Mouse (Mus musculus): Measurements from ENCODE around the gene Ugp2. TPM values are rescaled to one million over a fixed set of nuclear protein-coding genes. Genes with fewer than 3 reads are reported as not detected.

Ugp2 gene
- 119 and 128 TPM in 2 replicates for polyA plus RNA-seq (2014; fragmentation: Nextera tagmentation; extraction: Ambion mirVana)

- peak within 1 kb of the TSS; percentile 69 for H3K4me3 ChIP-seq (ENCODE audit: low read depth, low read length)
- H3K27ac ChIP-seq (replicated peaks; ENCODE audit: low read depth, low read length) = peak within 1 kb of the TSS; percentile 94
- H3K9me3 ChIP-seq (ENCODE audit: control insufficient read depth, low read length) = no peaks in the 10 kb centered on the region
- peak within 1 kb of the TSS; percentile 87 for H3K9ac ChIP-seq (ENCODE audit: low read depth, low read length)
- DNase-seq (ENCODE audit: low spot score) (peak; percentile 98), ATAC-seq (ENCODE audit: low read depth) (peak; percentile 94)
- 7% methylated on average over 30 of the region's 38 CpGs for WGBS
- no peaks in the 10 kb centered on the region for H3K27me3 ChIP-seq (replicated peaks; ENCODE audit: control insufficient read depth, insufficient read depth, low read length)
- peaks cover 19% of the 10 kb centered on the region; the same call in 1 of the 2 replicates for H3K4me1 ChIP-seq (ENCODE audit: control insufficient read depth, insufficient read depth, low read length)
- peak within 1 kb of the TSS; percentile 67 for H3K4me2 ChIP-seq (ENCODE audit: low read depth, low read length)
- H3K36me3 ChIP-seq (ENCODE audit: control insufficient read depth, insufficient read depth, low read length) = no peaks in the 10 kb centered on the region
These were observed at the start of gene Ugp2 for GRCm38 (mm10) chr11:21371122-21371806. Gene Ugp2, minus strand, starts transcription at chr11:21371201.

- H3K27me3 ChIP-seq (replicated peaks; ENCODE audit: control insufficient read depth, insufficient read depth, low read length) = no peaks in the 10 kb centered on the region
- no peaks in the 10 kb centered on the region for H3K36me3 ChIP-seq (ENCODE audit: control insufficient read depth, insufficient read depth, low read length)
- ATAC-seq (ENCODE audit: low read depth) (peak; percentile 91), DNase-seq (ENCODE audit: low spot score) (peak; percentile 60)
- H3K4me1 ChIP-seq (ENCODE audit: control insufficient read depth, insufficient read depth, low read length) = no peaks in the 10 kb centered on the region
- no peak overlapping the region for H3K9ac ChIP-seq (ENCODE audit: low read depth, low read length)
- H3K4me2 ChIP-seq (ENCODE audit: low read depth, low read length) = no peak overlapping the region
- WGBS = 26% methylated on average over 7 of the region's 7 CpGs
- H3K4me3 ChIP-seq (ENCODE audit: low read depth, low read length) = no peak overlapping the region
- peak overlapping the region; percentile 28; the same call in 1 of the 2 replicates for H3K27ac ChIP-seq (replicated peaks; ENCODE audit: low read depth, low read length)
- no peaks in the 10 kb centered on the region for H3K9me3 ChIP-seq (ENCODE audit: control insufficient read depth, low read length)
These were observed 43.9 kb upstream of the Ugp2 start for GRCm38 (mm10) chr11:21414911-21415381.

GRCm38 (mm10) chr11:21406668-21407067 lies 35.7 kb upstream of the Ugp2 start:
- no peaks in the 10 kb centered on the region for H3K9me3 ChIP-seq (ENCODE audit: control insufficient read depth, low read length)
- no peak overlapping the region for H3K27ac ChIP-seq (replicated peaks; ENCODE audit: low read depth, low read length)
- WGBS = 82% methylated on average over 4 of the region's 4 CpGs
- H3K4me1 ChIP-seq (ENCODE audit: control insufficient read depth, insufficient read depth, low read length) = no peaks in the 10 kb centered on the region
- no peak overlapping the region for H3K4me2 ChIP-seq (ENCODE audit: low read depth, low read length)
- DNase-seq (ENCODE audit: low spot score) (no peak), ATAC-seq (ENCODE audit: low read depth) (no peak)
- no peak overlapping the region for H3K4me3 ChIP-seq (ENCODE audit: low read depth, low read length)
- no peaks in the 10 kb centered on the region for H3K36me3 ChIP-seq (ENCODE audit: control insufficient read depth, insufficient read depth, low read length)
- no peak overlapping the region for H3K9ac ChIP-seq (ENCODE audit: low read depth, low read length)
- no peaks in the 10 kb centered on the region for H3K27me3 ChIP-seq (replicated peaks; ENCODE audit: control insufficient read depth, insufficient read depth, low read length)

- Histone ChIP-seq H3K4me3 (ENCODE audit: low read depth, low read length) (no peak overlapping the region), H3K4me1 (ENCODE audit: control insufficient read depth, insufficient read depth, low read length) (no peaks in the 10 kb centered on the region), H3K4me2 (ENCODE audit: low read depth, low read length) (no peak overlapping the region), H3K9me3 (ENCODE audit: control insufficient read depth, low read length) (no peaks in the 10 kb centered on the region), H3K9ac (ENCODE audit: low read depth, low read length) (no peak overlapping the region), H3K36me3 (ENCODE audit: control insufficient read depth, insufficient read depth, low read length) (no peaks in the 10 kb centered on the region), H3K27ac (replicated peaks; ENCODE audit: low read depth, low read length) (no peak overlapping the region), H3K27me3 (replicated peaks; ENCODE audit: control insufficient read depth, insufficient read depth, low read length) (no peaks in the 10 kb centered on the region)
- DNase-seq (ENCODE audit: low spot score) (no peak), ATAC-seq (ENCODE audit: low read depth) (no peak)
- whole genome bisulfite sequencing = 65% methylated on average over 1 of the region's 1 CpGs
These were observed 35.1 kb upstream of the Ugp2 start for GRCm38 (mm10) chr11:21406141-21406540.

GRCm38 (mm10) chr11:21403877-21404276 lies 32.9 kb upstream of the Ugp2 start:
- ATAC-seq (ENCODE audit: low read depth) (no peak), DNase-seq (ENCODE audit: low spot score) (no peak)
- Histone ChIP-seq H3K27me3 (replicated peaks; ENCODE audit: control insufficient read depth, insufficient read depth, low read length) (no peaks in the 10 kb centered on the region), H3K4me1 (ENCODE audit: control insufficient read depth, insufficient read depth, low read length) (no peaks in the 10 kb centered on the region), H3K4me3 (ENCODE audit: low read depth, low read length) (no peak overlapping the region), H3K27ac (replicated peaks; ENCODE audit: low read depth, low read length) (no peak overlapping the region), H3K36me3 (ENCODE audit: control insufficient read depth, insufficient read depth, low read length) (no peaks in the 10 kb centered on the region), H3K9ac (ENCODE audit: low read depth, low read length) (no peak overlapping the region), H3K4me2 (ENCODE audit: low read depth, low read length) (no peak overlapping the region), H3K9me3 (ENCODE audit: control insufficient read depth, low read length) (no peaks in the 10 kb centered on the region)
- 65% methylated on average over 1 of the region's 1 CpGs for WGBS

GRCm38 (mm10) chr11:21402481-21403254 lies 31.7 kb upstream of the Ugp2 start:
- 63% methylated on average over 5 of the region's 5 CpGs for WGBS
- no peak overlapping the region for H3K4me3 ChIP-seq (ENCODE audit: low read depth, low read length)

GRCm38 (mm10) chr11:21401248-21401647 lies 30.2 kb upstream of the Ugp2 start:
- no peak overlapping the region for H3K4me3 ChIP-seq (ENCODE audit: low read depth, low read length)
- ATAC-seq (ENCODE audit: low read depth) (no peak), DNase-seq (ENCODE audit: low spot score) (no peak)
- H3K9ac ChIP-seq (ENCODE audit: low read depth, low read length) = no peak overlapping the region
- H3K27ac ChIP-seq (replicated peaks; ENCODE audit: low read depth, low read length) = no peak overlapping the region
- H3K27me3 ChIP-seq (replicated peaks; ENCODE audit: control insufficient read depth, insufficient read depth, low read length) = no peaks in the 10 kb centered on the region
- no peaks in the 10 kb centered on the region for H3K9me3 ChIP-seq (ENCODE audit: control insufficient read depth, low read length)
- no peaks in the 10 kb centered on the region for H3K4me1 ChIP-seq (ENCODE audit: control insufficient read depth, insufficient read depth, low read length)
- H3K36me3 ChIP-seq (ENCODE audit: control insufficient read depth, insufficient read depth, low read length) = no peaks in the 10 kb centered on the region
- H3K4me2 ChIP-seq (ENCODE audit: low read depth, low read length) = no peak overlapping the region
- 85% methylated on average over 2 of the region's 2 CpGs for WGBS

More at GRCm38 (mm10) chr11:21402481-21403254, 31.7 kb upstream of the Ugp2 start:
- H3K4me1 ChIP-seq (ENCODE audit: control insufficient read depth, insufficient read depth, low read length) = no peaks in the 10 kb centered on the region
- H3K9ac ChIP-seq (ENCODE audit: low read depth, low read length) = no peak overlapping the region
- H3K27ac ChIP-seq (replicated peaks; ENCODE audit: low read depth, low read length) = no peak overlapping the region
- H3K4me2 ChIP-seq (ENCODE audit: low read depth, low read length) = no peak overlapping the region
- DNase-seq (ENCODE audit: low spot score) = peak; percentile 38
- H3K9me3 ChIP-seq (ENCODE audit: control insufficient read depth, low read length) = no peaks in the 10 kb centered on the region
- H3K36me3 ChIP-seq (ENCODE audit: control insufficient read depth, insufficient read depth, low read length) = no peaks in the 10 kb centered on the region
- no peak for ATAC-seq (ENCODE audit: low read depth)
- no peaks in the 10 kb centered on the region for H3K27me3 ChIP-seq (replicated peaks; ENCODE audit: control insufficient read depth, insufficient read depth, low read length)

- WGBS = 35% methylated on average over 5 of the region's 5 CpGs
- Histone ChIP-seq H3K4me2 (ENCODE audit: low read depth, low read length) (no peak overlapping the region), H3K4me1 (ENCODE audit: control insufficient read depth, insufficient read depth, low read length) (no peaks in the 10 kb centered on the region), H3K27me3 (replicated peaks; ENCODE audit: control insufficient read depth, insufficient read depth, low read length) (no peaks in the 10 kb centered on the region), H3K9ac (ENCODE audit: low read depth, low read length) (no peak overlapping the region), H3K36me3 (ENCODE audit: control insufficient read depth, insufficient read depth, low read length) (no peaks in the 10 kb centered on the region), H3K4me3 (ENCODE audit: low read depth, low read length) (no peak overlapping the region), H3K9me3 (ENCODE audit: control insufficient read depth, low read length) (no peaks in the 10 kb centered on the region), H3K27ac (replicated peaks; ENCODE audit: low read depth, low read length) (peak overlapping the region; percentile 35)
- DNase-seq (ENCODE audit: low spot score) (peak; percentile 72), ATAC-seq (ENCODE audit: low read depth) (no peak; the same call in 1 of the 2 replicates)
These were observed 28.2 kb upstream of the Ugp2 start for GRCm38 (mm10) chr11:21399186-21399681.

Measured in embryonic facial prominence, embryonic 14.5 days (tissue).